Mouse (Mus musculus) lung, adult 2 months (tissue): ENCODE measurements around the gene Nrsn2. TPM values are rescaled to one million over a fixed set of nuclear protein-coding genes. Genes with fewer than 3 reads are reported as not detected.
"Not testable (repeated sequence)": the region's sequence is repeated elsewhere in the genome, so short reads cannot be mapped to it uniquely, and the experiment has no call there.

Source experiments
- DNase-seq: peaks from one replicate; pipeline ENCODE4 v3.0.0; 2022
- H3K4me1 ChIP-seq: fragments of 200-500 bp; 2 replicates; pipeline ENCODE4 v1.6.1; 2011; ENCODE audit warnings: low read length; ENCODE audit not compliant: control insufficient read depth, insufficient read depth
- H3K4me3 ChIP-seq: fragments of 200-500 bp; replicated peaks from 2 replicates; pipeline ENCODE3; 2011; ENCODE audit warnings: low read depth, mild to moderate bottlenecking, control low read depth, low read length; ENCODE audit errors: extremely low read depth
- CTCF ChIP-seq: fragments of 200-500 bp; IDR thresholded peaks from 2 replicates; pipeline ENCODE4 v1.5.1; 2011; ENCODE audit warnings: mild to moderate bottlenecking, low read length, control low read depth; ENCODE audit not compliant: insufficient read depth
- POLR2A ChIP-seq: fragments of 200-500 bp; IDR thresholded peaks from 2 replicates; pipeline ENCODE4 v1.6.1; 2011; ENCODE audit warnings: low read depth, mild to moderate bottlenecking, control low read depth, low read length, borderline replicate concordance; ENCODE audit errors: extremely low read depth
- WGBS: fragments of 180-500 bp; shearing (Covaris S2); methylation state at CpG from one replicate; pipeline ENCODE4 v1.1.7; 2018; 5-methylcytosine and 5-hydroxymethylcytosine counted together
- polyA plus RNA-seq: library from polyadenylated mRNA; depleted of rRNA; stranded (reverse); fragments of >200 nt; gene quantifications from 2 replicates; pipeline ENCODE4 v1.2.3, GENCODE M21; 2012

Gene Nrsn2
- polyA plus RNA-seq, 1 experiment: not detected

GRCm38 (mm10) chr2:152361193-152361592, 15.2 kb downstream of the Nrsn2 start:
- Histone ChIP-seq H3K4me3 (no peak overlapping the region), H3K4me1 (peaks cover 11% of the 10 kb centered on the region)
- DNase-seq: no peak
- TF ChIP-seq POLR2A (no peak), CTCF (no peak)
- 89% methylated on average over 8 of the region's 8 CpGs for WGBS

DNA sequence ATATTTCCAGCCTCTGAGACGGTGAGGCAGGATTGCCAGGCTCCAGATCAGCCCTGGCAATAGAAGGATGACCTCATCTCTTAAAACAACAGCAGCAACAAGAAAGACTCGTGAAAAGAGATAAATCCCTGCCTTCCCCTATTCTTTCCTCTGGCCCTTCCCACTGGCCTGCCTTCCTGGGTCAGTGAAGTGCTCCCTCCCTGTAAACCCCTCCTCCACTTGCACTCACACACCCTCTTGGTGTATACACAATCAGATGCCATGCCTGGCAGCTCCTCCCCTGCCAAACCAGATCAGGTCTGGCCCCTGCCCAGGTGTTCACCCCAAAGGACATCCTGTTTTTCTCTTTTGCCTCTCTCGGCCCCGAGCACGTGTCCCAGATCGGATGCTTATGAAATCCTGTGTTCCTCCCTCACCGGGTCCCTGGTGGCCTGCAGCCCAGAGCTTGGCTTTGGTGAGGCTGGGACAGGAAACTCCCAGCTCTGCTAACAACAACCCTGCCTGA, 16.1 kb downstream of the Nrsn2 start:
- peaks cover 11% of the 10 kb centered on the region for H3K4me1 ChIP-seq
- no peak overlapping the region for H3K4me3 ChIP-seq
- peak; percentile 28; the same call in 1 of the 2 replicates for TF ChIP-seq POLR2A
- TF ChIP-seq CTCF: no peak
- 2% methylated on average over 7 of the region's 7 CpGs for WGBS
- peak; percentile 79 for DNase-seq

- DNase-seq: no peak
- WGBS: 48% methylated on average over 5 of the region's 5 CpGs
- H3K4me1 ChIP-seq: peaks cover 11% of the 10 kb centered on the region
- H3K4me3 ChIP-seq: no peak overlapping the region
- TF ChIP-seq POLR2A (no peak), CTCF (no peak)
These were observed 16.8 kb downstream of the Nrsn2 start for GRCm38 (mm10) chr2:152359616-152360015.

GRCm38 (mm10) chr2:152358977-152359376, 17.5 kb downstream of the Nrsn2 start:
- DNase-seq, H3K4me3 ChIP-seq: not testable (repeated sequence)
- H3K4me1 ChIP-seq: peaks cover 11% of the 10 kb centered on the region
- 91% methylated on average over 5 of the region's 5 CpGs for WGBS

- DNase-seq: no peak
- WGBS: 85% methylated on average over 3 of the region's 3 CpGs
- Histone ChIP-seq H3K4me3 (no peak overlapping the region), H3K4me1 (peaks cover 7% of the 10 kb centered on the region)
- no peak for TF ChIP-seq POLR2A
- no peak for TF ChIP-seq CTCF
These were observed 19.2 kb downstream of the Nrsn2 start for GRCm38 (mm10) chr2:152357254-152357653.

GRCm38 (mm10) chr2:152349842-152350540, 26.4 kb downstream of the Nrsn2 start:
- WGBS: 77% methylated on average over 8 of the region's 8 CpGs
- peak; percentile 39 for DNase-seq
- H3K4me1 ChIP-seq: no peaks in the 10 kb centered on the region
- no peak overlapping the region for H3K4me3 ChIP-seq
- TF ChIP-seq POLR2A (no peak), CTCF (no peak)

DNA sequence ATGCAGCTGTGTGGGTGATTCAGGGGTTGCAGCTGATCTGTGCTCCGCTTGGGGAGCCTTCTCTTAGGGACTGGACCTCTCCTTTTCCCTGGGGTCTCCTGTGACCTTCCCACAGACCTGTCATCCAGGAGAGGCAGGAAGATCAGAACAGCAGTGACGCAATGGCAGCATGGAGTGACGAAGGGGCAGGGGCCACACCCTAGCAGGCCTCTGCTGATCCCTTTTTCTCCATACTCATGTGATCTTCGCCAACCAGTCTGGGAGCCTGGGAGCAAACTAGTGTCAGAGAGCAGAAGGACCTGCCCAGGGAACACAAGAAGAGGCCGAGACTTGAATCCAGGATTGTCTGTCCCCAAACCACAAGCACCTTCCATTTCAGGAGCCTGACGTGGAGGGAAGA, 27.2 kb downstream of the Nrsn2 start:
- TF ChIP-seq CTCF (no peak), POLR2A (no peak)

DNA sequence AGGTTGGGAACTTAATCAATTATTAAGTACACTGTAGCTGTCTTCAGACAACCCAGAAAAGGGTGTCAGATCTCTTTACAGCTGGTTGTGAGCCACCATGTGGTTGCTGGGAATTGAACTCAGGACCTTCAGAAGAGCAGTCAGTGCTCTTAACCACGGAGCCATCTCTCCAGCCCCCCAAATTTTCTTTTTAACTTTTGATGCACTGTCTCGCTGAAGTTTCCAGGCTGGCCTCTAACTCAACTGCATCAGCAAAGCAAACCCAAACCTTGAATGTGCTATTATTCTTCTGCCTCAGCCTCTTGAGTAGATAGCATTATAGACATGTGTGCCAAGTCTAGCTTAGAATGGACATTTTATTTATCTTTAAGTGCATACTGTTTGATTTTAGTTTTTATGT, 28.7 kb downstream of the Nrsn2 start:
- H3K4me3 ChIP-seq: no peak overlapping the region
- TF ChIP-seq POLR2A (no peak), CTCF (no peak)
- peaks cover 4% of the 10 kb centered on the region for H3K4me1 ChIP-seq
- no peak for DNase-seq
- WGBS: 92% methylated on average over 2 of the region's 2 CpGs

More for the DNA sequence above, 27.2 kb downstream of the Nrsn2 start:
- no peak for DNase-seq
- Histone ChIP-seq H3K4me1 (peaks cover 4% of the 10 kb centered on the region), H3K4me3 (no peak overlapping the region)
- WGBS: 88% methylated on average over 6 of the region's 6 CpGs

GRCm38 (mm10) chr2:152346776-152347465, 29.5 kb downstream of the Nrsn2 start:
- DNase-seq: no peak
- 49% methylated on average over 9 of the region's 9 CpGs for WGBS
- Histone ChIP-seq H3K4me1 (peaks cover 4% of the 10 kb centered on the region), H3K4me3 (no peak overlapping the region)
- TF ChIP-seq CTCF: no peak
- no peak for TF ChIP-seq POLR2A

DNA sequence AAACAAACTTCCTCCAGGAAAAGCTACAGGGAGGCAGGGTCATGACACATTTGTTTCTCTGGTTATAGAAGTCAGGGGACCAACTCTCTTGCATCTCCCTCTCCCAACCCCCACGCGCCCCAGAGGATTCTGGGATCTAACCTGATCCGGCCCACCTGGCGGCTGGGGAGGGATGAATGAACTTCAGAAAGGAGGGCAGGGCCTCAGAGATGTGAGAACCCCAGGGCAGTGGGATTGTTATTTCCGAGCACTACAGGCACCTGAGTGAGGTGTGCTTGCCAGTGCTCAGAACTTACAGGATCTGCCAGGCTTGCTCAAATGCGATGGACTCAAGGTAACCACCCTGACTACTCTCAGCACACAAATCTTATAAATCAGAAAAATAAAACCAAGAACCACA, 31.0 kb downstream of the Nrsn2 start:
- H3K4me1 ChIP-seq: peaks cover 4% of the 10 kb centered on the region
- no peak for DNase-seq
- WGBS: 85% methylated on average over 6 of the region's 6 CpGs
- TF ChIP-seq POLR2A: no peak
- no peak for TF ChIP-seq CTCF
- H3K4me3 ChIP-seq: no peak overlapping the region
